Comparison of ENCODE assay signal across 19 mouse cellular contexts in the genomic region with DNA sequence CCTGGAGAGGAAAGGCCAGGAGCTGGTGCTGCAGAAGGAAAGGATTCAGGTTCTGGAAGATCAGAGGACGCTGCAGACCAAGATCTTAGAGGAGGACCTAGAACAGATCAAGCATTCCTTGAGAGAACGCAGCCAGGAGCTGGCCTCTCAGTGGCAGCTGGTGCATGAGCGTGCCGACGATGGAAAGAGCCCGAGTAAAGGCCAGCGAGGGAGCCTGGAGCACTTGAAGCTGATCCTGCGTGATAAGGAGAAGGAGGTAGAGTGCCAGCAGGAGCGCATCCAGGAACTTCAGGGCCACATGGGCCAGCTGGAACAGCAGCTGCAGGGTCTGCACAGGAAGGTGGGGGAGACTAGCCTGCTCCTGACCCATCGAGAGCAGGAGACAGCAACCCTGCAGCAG. TPM values are rescaled to one million over a fixed set of nuclear protein-coding genes. Genes with fewer than 3 reads are reported as not detected.
DNase-seq lines count a peak whose midpoint lies in the region; ATAC-seq and TF ChIP-seq lines count a peak whose summit lies in the region.
"Had no signal": no experiment of that assay in that cellular context is flagged by ENCODE, and none has a peak within 500 bp of the region (broad histone marks: within the 10 kb centered on the region; RNA-seq: fewer than 3 reads in every experiment).

No protein-coding gene starts in this region.

- no peak for DNase-seq in midbrain, embryonic 10.5 days (ENCODE audit: low spot score)
- peak; percentile 25 for DNase-seq in hindbrain, postnatal 0 days (ENCODE audit: low spot score)
- no peak for DNase-seq in kidney, postnatal 4 days
- DNase-seq: gastrocnemius, postnatal 14 days; thymus, postnatal 25 days had no signal

- peak overlapping the region; percentile 67 for H3K4me3 ChIP-seq in erythroblast, embryonic 14.5 days (replicated peaks)
- H3K4me3 ChIP-seq in midbrain, embryonic 10.5 days: 0 out of 2 replicates have a peak overlapping the region, but pooled peaks have one; percentile 12
- H3K4me3 ChIP-seq in midbrain, embryonic 15.5 days: no peak overlapping the region
- H3K4me3 ChIP-seq in hindbrain, postnatal 0 days (ENCODE audit: low read length): no peak overlapping the region
- H3K4me3 ChIP-seq in liver, embryonic 16.5 days (ENCODE audit: low read depth, low read length): no peak overlapping the region
- H3K4me3 ChIP-seq in forebrain, embryonic 13.5 days: no peak overlapping the region
- H3K4me3 ChIP-seq: embryonic facial prominence, embryonic 15.5 days had no signal

- H3K27me3 ChIP-seq in erythroblast, embryonic 14.5 days (ENCODE audit: control insufficient read depth): no peaks in the 10 kb centered on the region
- H3K27me3 ChIP-seq in midbrain, embryonic 10.5 days (ENCODE audit: low read depth, poor library complexity, severe bottlenecking): no peaks in the 10 kb centered on the region
- no peaks in the 10 kb centered on the region for H3K27me3 ChIP-seq in midbrain, embryonic 15.5 days (replicated peaks)
- no peaks in the 10 kb centered on the region for H3K27me3 ChIP-seq in hindbrain, postnatal 0 days (ENCODE audit: insufficient read depth, low read length)
- no peaks in the 10 kb centered on the region for H3K27me3 ChIP-seq in liver, embryonic 16.5 days (ENCODE audit: control insufficient read depth, insufficient read depth, low read depth, low read length)
- H3K27me3 ChIP-seq in forebrain, embryonic 13.5 days: no peaks in the 10 kb centered on the region
- H3K27me3 ChIP-seq: embryonic facial prominence, embryonic 15.5 days; Patski had no signal

- peaks cover 92% of the 10 kb centered on the region for H3K36me3 ChIP-seq in erythroblast, embryonic 14.5 days (ENCODE audit: control insufficient read depth)
- H3K36me3 ChIP-seq in midbrain, embryonic 10.5 days: peaks cover 100% of the 10 kb centered on the region
- H3K36me3 ChIP-seq in midbrain, embryonic 15.5 days (replicated peaks): peaks cover 60% of the 10 kb centered on the region
- H3K36me3 ChIP-seq in hindbrain, postnatal 0 days (ENCODE audit: insufficient read depth, low read length): peaks cover 76% of the 10 kb centered on the region
- peaks cover 24% of the 10 kb centered on the region for H3K36me3 ChIP-seq in liver, embryonic 16.5 days (ENCODE audit: control insufficient read depth, insufficient read depth)
- H3K36me3 ChIP-seq in forebrain, embryonic 13.5 days (ENCODE audit: poor library complexity, severe bottlenecking): peaks cover 100% of the 10 kb centered on the region

- H3K27ac ChIP-seq in midbrain, embryonic 10.5 days (replicated peaks): no peak overlapping the region
- no peak overlapping the region for H3K27ac ChIP-seq in midbrain, embryonic 15.5 days
- peak overlapping the region; percentile 69; the same call in 1 of the 2 replicates for H3K27ac ChIP-seq in hindbrain, postnatal 0 days
- H3K27ac ChIP-seq in liver, embryonic 16.5 days (ENCODE audit: low read length): no peak overlapping the region
- no peak overlapping the region for H3K27ac ChIP-seq in forebrain, embryonic 13.5 days
- H3K27ac ChIP-seq: embryonic facial prominence, embryonic 15.5 days had no signal

- no peak overlapping the region for H3K4me2 ChIP-seq in midbrain, embryonic 15.5 days
- H3K4me2 ChIP-seq in hindbrain, postnatal 0 days (ENCODE audit: low read depth, low read length): no peak overlapping the region
- peak overlapping the region; percentile 79 for H3K4me2 ChIP-seq in liver, embryonic 16.5 days (ENCODE audit: low read depth, low read length)
- no peak overlapping the region for H3K4me2 ChIP-seq in forebrain, embryonic 13.5 days
- H3K4me2 ChIP-seq: embryonic facial prominence, embryonic 15.5 days; midbrain, embryonic 11.5 days had no signal

- no peak for TF ChIP-seq CTCF in hindbrain, postnatal 0 days (IDR thresholded peaks at IDR 0.05; ENCODE audit: low read depth)

- H3K4me1 ChIP-seq in erythroblast, embryonic 14.5 days (ENCODE audit: control insufficient read depth): peaks cover 96% of the 10 kb centered on the region
- no peaks in the 10 kb centered on the region for H3K4me1 ChIP-seq in midbrain, embryonic 10.5 days
- no peaks in the 10 kb centered on the region for H3K4me1 ChIP-seq in midbrain, embryonic 15.5 days
- H3K4me1 ChIP-seq in hindbrain, postnatal 0 days (ENCODE audit: insufficient read depth, low read length): peaks cover 14% of the 10 kb centered on the region; the same call in 1 of the 2 replicates
- peaks cover 47% of the 10 kb centered on the region for H3K4me1 ChIP-seq in liver, embryonic 16.5 days (ENCODE audit: control insufficient read depth, low read depth, low read length)
- no peaks in the 10 kb centered on the region for H3K4me1 ChIP-seq in forebrain, embryonic 13.5 days
- H3K4me1 ChIP-seq: embryonic facial prominence, embryonic 15.5 days had no signal

- 97% methylated on average over 10 of the region's 10 CpGs for WGBS in midbrain, embryonic 10.5 days
- 96% methylated on average over 10 of the region's 10 CpGs for WGBS in midbrain, embryonic 15.5 days
- WGBS in hindbrain, postnatal 0 days: 68% methylated on average over 10 of the region's 10 CpGs
- 76% methylated on average over 10 of the region's 10 CpGs for WGBS in liver, embryonic 16.5 days (ENCODE audit: insufficient replicate concordance)
- 91% methylated on average over 10 of the region's 10 CpGs for WGBS in forebrain, embryonic 13.5 days

- no peak for ATAC-seq in erythroblast, adult 5-6 weeks (replicated peaks; ENCODE audit: low FRiP score, poor library complexity, severe bottlenecking)
- ATAC-seq in midbrain, embryonic 15.5 days (replicated peaks): no peak
- 0 out of 2 replicates have a peak, but pooled peaks have one; percentile 30 for ATAC-seq in hindbrain, postnatal 0 days
- no peak for ATAC-seq in liver, embryonic 16.5 days (ENCODE audit: low read depth)
- no peak for ATAC-seq in forebrain, embryonic 13.5 days
- ATAC-seq: forebrain, embryonic 16.5 days; Patski had no signal

- no peak overlapping the region for H3K9ac ChIP-seq in midbrain, embryonic 15.5 days
- H3K9ac ChIP-seq in hindbrain, postnatal 0 days (replicated peaks; ENCODE audit: low read length): no peak overlapping the region
- H3K9ac ChIP-seq in liver, embryonic 16.5 days (ENCODE audit: low read depth, low read length): no peak overlapping the region
- H3K9ac ChIP-seq in forebrain, embryonic 13.5 days: no peak overlapping the region
- H3K9ac ChIP-seq: embryonic facial prominence, embryonic 15.5 days had no signal

- no peaks in the 10 kb centered on the region for H3K9me3 ChIP-seq in erythroblast, embryonic 14.5 days (ENCODE audit: control insufficient read depth, low read length)
- H3K9me3 ChIP-seq in midbrain, embryonic 10.5 days (replicated peaks): no peaks in the 10 kb centered on the region
- no peaks in the 10 kb centered on the region for H3K9me3 ChIP-seq in midbrain, embryonic 15.5 days
- H3K9me3 ChIP-seq in hindbrain, postnatal 0 days (ENCODE audit: low read length): no peaks in the 10 kb centered on the region
- H3K9me3 ChIP-seq in liver, embryonic 16.5 days (replicated peaks; ENCODE audit: control insufficient read depth, low read length): no peaks in the 10 kb centered on the region
- H3K9me3 ChIP-seq in forebrain, embryonic 13.5 days (replicated peaks): no peaks in the 10 kb centered on the region
- H3K9me3 ChIP-seq: embryonic facial prominence, embryonic 15.5 days had no signal

RNA-seq across cellular contexts. Expression of a gene that starts 16.6 kb away (rescaled TPM):
- polyA plus RNA-seq in erythroblast, embryonic 14.5 days (2012): 0.03 and 0.04 TPM in 2 replicates
- not detected in 2 replicates for total RNA-seq in erythroblast, adult 5-6 weeks (2015; ENCODE audit: low replicate concordance)
- 1.4 TPM in 1 of 2 replicates, not detected in the other for total RNA-seq in erythroblast, adult 5-6 weeks (2017; ENCODE audit: low replicate concordance)
- 1.2 and 2.3 TPM in 2 replicates for polyA plus RNA-seq in midbrain, embryonic 10.5 days (2016; fragmentation: Nextera tagmentation; extraction: Ambion mirVana)
- 1.4 and 1.9 TPM in 2 replicates for polyA plus RNA-seq in midbrain, embryonic 15.5 days (2015; fragmentation: Nextera tagmentation; extraction: Ambion mirVana)
- total RNA-seq in hindbrain, postnatal 0 days (2014; rRNA removed): 0.50 and 1.3 TPM in 2 replicates
- polyA plus RNA-seq in hindbrain, postnatal 0 days (2015; fragmentation: Nextera tagmentation; extraction: Ambion mirVana): 0.97 and 1.4 TPM in 2 replicates
- polyA plus RNA-seq in liver, embryonic 16.5 days (2015; fragmentation: Nextera tagmentation; extraction: Ambion mirVana): 0.54 and 0.98 TPM in 2 replicates
- 1.3 TPM in 2 replicates for polyA plus RNA-seq in forebrain, embryonic 13.5 days (2015; fragmentation: Nextera tagmentation; extraction: Ambion mirVana)

RNA-seq across cellular contexts. Expression of a gene that starts 16.7 kb away (rescaled TPM):
- polyA plus RNA-seq in erythroblast, embryonic 14.5 days (2012): 7.3 and 7.5 TPM in 2 replicates
- total RNA-seq in erythroblast, adult 5-6 weeks (2015; ENCODE audit: low replicate concordance): 52.0 and 98.0 TPM in 2 replicates
- 11.4 and 17.8 TPM in 2 replicates for total RNA-seq in erythroblast, adult 5-6 weeks (2017; ENCODE audit: low replicate concordance)
- 211 and 239 TPM in 2 replicates for polyA plus RNA-seq in midbrain, embryonic 10.5 days (2016; fragmentation: Nextera tagmentation; extraction: Ambion mirVana)
- 468 and 485 TPM in 2 replicates for polyA plus RNA-seq in midbrain, embryonic 15.5 days (2015; fragmentation: Nextera tagmentation; extraction: Ambion mirVana)
- total RNA-seq in hindbrain, postnatal 0 days (2014; rRNA removed): 288 and 352 TPM in 2 replicates
- polyA plus RNA-seq in hindbrain, postnatal 0 days (2015; fragmentation: Nextera tagmentation; extraction: Ambion mirVana): 430 and 472 TPM in 2 replicates
- 93.2 and 93.9 TPM in 2 replicates for polyA plus RNA-seq in liver, embryonic 16.5 days (2015; fragmentation: Nextera tagmentation; extraction: Ambion mirVana)
- 264 and 293 TPM in 2 replicates for polyA plus RNA-seq in forebrain, embryonic 13.5 days (2015; fragmentation: Nextera tagmentation; extraction: Ambion mirVana)

RNA-seq across cellular contexts. Expression of a gene that starts 34.9 kb away (rescaled TPM):
- polyA plus RNA-seq in erythroblast, embryonic 14.5 days (2012): 3.7 and 3.8 TPM in 2 replicates
- total RNA-seq in erythroblast, adult 5-6 weeks (2015; ENCODE audit: low replicate concordance): 2.7 and 4.0 TPM in 2 replicates
- total RNA-seq in erythroblast, adult 5-6 weeks (2017; ENCODE audit: low replicate concordance): 8.5 and 11.7 TPM in 2 replicates
- polyA plus RNA-seq in midbrain, embryonic 10.5 days (2016; fragmentation: Nextera tagmentation; extraction: Ambion mirVana): 24.1 and 24.3 TPM in 2 replicates
- polyA plus RNA-seq in midbrain, embryonic 15.5 days (2015; fragmentation: Nextera tagmentation; extraction: Ambion mirVana): 17.1 and 19.2 TPM in 2 replicates
- 20.8 and 24.9 TPM in 2 replicates for total RNA-seq in hindbrain, postnatal 0 days (2014; rRNA removed)
- 11.9 and 13.1 TPM in 2 replicates for polyA plus RNA-seq in hindbrain, postnatal 0 days (2015; fragmentation: Nextera tagmentation; extraction: Ambion mirVana)
- polyA plus RNA-seq in liver, embryonic 16.5 days (2015; fragmentation: Nextera tagmentation; extraction: Ambion mirVana): 6.6 and 7.0 TPM in 2 replicates
- 23.1 and 25.4 TPM in 2 replicates for polyA plus RNA-seq in forebrain, embryonic 13.5 days (2015; fragmentation: Nextera tagmentation; extraction: Ambion mirVana)

RNA-seq across cellular contexts. Expression of a gene that starts 46.0 kb away (rescaled TPM):
- 0.04 TPM in 1 of 2 replicates, not detected in the other for polyA plus RNA-seq in erythroblast, embryonic 14.5 days (2012)
- total RNA-seq in erythroblast, adult 5-6 weeks (2015; ENCODE audit: low replicate concordance): not detected in 2 replicates
- total RNA-seq in erythroblast, adult 5-6 weeks (2017; ENCODE audit: low replicate concordance): not detected in 2 replicates
- 0.07 TPM in 2 replicates for polyA plus RNA-seq in midbrain, embryonic 10.5 days (2016; fragmentation: Nextera tagmentation; extraction: Ambion mirVana)
- polyA plus RNA-seq in midbrain, embryonic 15.5 days (2015; fragmentation: Nextera tagmentation; extraction: Ambion mirVana): 0.95 and 1.7 TPM in 2 replicates
- 1.3 and 3.4 TPM in 2 replicates for total RNA-seq in hindbrain, postnatal 0 days (2014; rRNA removed)
- polyA plus RNA-seq in hindbrain, postnatal 0 days (2015; fragmentation: Nextera tagmentation; extraction: Ambion mirVana): 0.95 and 1.3 TPM in 2 replicates
- not detected in 2 replicates for polyA plus RNA-seq in liver, embryonic 16.5 days (2015; fragmentation: Nextera tagmentation; extraction: Ambion mirVana)
- 2.4 and 4.0 TPM in 2 replicates for polyA plus RNA-seq in forebrain, embryonic 13.5 days (2015; fragmentation: Nextera tagmentation; extraction: Ambion mirVana)
- total RNA-seq: gastrocnemius, postnatal 14 days had no signal

RNA-seq across cellular contexts. Expression of a gene that starts 50.6 kb away (rescaled TPM):
- polyA plus RNA-seq in erythroblast, embryonic 14.5 days (2012): not detected in 2 replicates
- total RNA-seq in erythroblast, adult 5-6 weeks (2015; ENCODE audit: low replicate concordance): not detected in 2 replicates
- not detected in 2 replicates for total RNA-seq in erythroblast, adult 5-6 weeks (2017; ENCODE audit: low replicate concordance)
- 0.10 TPM in 1 of 2 replicates, not detected in the other for polyA plus RNA-seq in midbrain, embryonic 10.5 days (2016; fragmentation: Nextera tagmentation; extraction: Ambion mirVana)
- not detected in 2 replicates for polyA plus RNA-seq in midbrain, embryonic 15.5 days (2015; fragmentation: Nextera tagmentation; extraction: Ambion mirVana)
- total RNA-seq in hindbrain, postnatal 0 days (2014; rRNA removed): not detected in 2 replicates
- polyA plus RNA-seq in hindbrain, postnatal 0 days (2015; fragmentation: Nextera tagmentation; extraction: Ambion mirVana): not detected in 2 replicates
- not detected in 2 replicates for polyA plus RNA-seq in liver, embryonic 16.5 days (2015; fragmentation: Nextera tagmentation; extraction: Ambion mirVana)
- not detected in 2 replicates for polyA plus RNA-seq in forebrain, embryonic 13.5 days (2015; fragmentation: Nextera tagmentation; extraction: Ambion mirVana)
- total RNA-seq: adrenal gland, adult 18-20 months; gastrocnemius, postnatal 14 days; layer of hippocampus, postnatal 10 days had no signal
- polyA plus RNA-seq: forebrain, embryonic 16.5 days; heart, embryonic 14.5 days; kidney, embryonic 16.5 days; lung, postnatal 0 days; midbrain, embryonic 11.5 days; Patski had no signal

Comparison
In these comparisons a context has a peak if more than half of its experiments do, and no peak if none do; other contexts are left out.
1. H3K4me3 ChIP-seq: peak in erythroblast, embryonic 14.5 days (single experiment) and midbrain, embryonic 10.5 days (single experiment); none in midbrain, embryonic 15.5 days (single experiment), hindbrain, postnatal 0 days (single experiment), liver, embryonic 16.5 days (single experiment) and forebrain, embryonic 13.5 days (single experiment).
2. RNA of a gene that starts 16.7 kb away (polyA plus RNA-seq): 430 to 472 TPM in hindbrain, postnatal 0 days, 468 to 485 TPM in midbrain, embryonic 15.5 days, 264 to 293 TPM in forebrain, embryonic 13.5 days, 211 to 239 TPM in midbrain, embryonic 10.5 days and 93.2 to 93.9 TPM in liver, embryonic 16.5 days; 7.3 to 7.5 TPM in erythroblast, embryonic 14.5 days; every median in the first group is over 10 times any median in the second.